Mouse (Mus musculus): Measurements from ENCODE around the gene Plpp7. TPM values are rescaled to one million over a fixed set of nuclear protein-coding genes. Genes with fewer than 3 reads are reported as not detected.

Gene Plpp7
- polyA plus RNA-seq, 1 experiment = 7.7 TPM

DNA sequence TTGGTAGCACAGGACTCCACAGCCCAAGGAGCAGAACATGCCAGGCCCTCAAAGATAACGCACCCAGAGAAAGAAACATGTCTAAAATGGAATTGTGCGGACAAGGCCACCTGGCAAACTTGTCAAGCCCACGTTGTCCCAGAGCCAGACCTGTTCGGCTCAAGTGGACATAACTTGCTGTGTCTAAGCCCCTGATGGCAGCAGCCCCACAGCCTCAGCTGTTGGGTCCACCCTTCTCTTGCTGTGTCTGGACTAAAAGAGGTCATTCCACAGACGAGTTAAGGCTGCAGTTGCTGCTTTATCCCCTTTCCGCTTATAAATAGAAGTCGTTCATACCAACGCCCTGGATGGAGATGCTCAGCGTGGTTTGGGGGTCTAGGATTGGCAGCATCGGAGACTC is 38.8 kb upstream of the Plpp7 start:
- peaks cover 84% of the 10 kb centered on the region for H3K4me1 ChIP-seq (replicated peaks; ENCODE audit: control insufficient read depth, insufficient read depth, low read length)
- H3K27ac ChIP-seq (ENCODE audit: control insufficient read depth, insufficient read depth, low read length) = peak overlapping the region; percentile 99
- DNase-seq = no peak
- no peaks in the 10 kb centered on the region for H3K27me3 ChIP-seq (ENCODE audit: control insufficient read depth, insufficient read depth, low read length)
- TF ChIP-seq CTCF (IDR thresholded peaks at IDR 0.05; ENCODE audit: borderline replicate concordance, control insufficient read depth, extremely low read depth, insufficient read depth, low read length, poor library complexity) = no peak
- no peak for TF ChIP-seq POLR2A (IDR thresholded peaks at IDR 0.05; ENCODE audit: control insufficient read depth, extremely low read depth, insufficient read depth, low read length, poor library complexity)
- no peaks in the 10 kb centered on the region; the same call in 1 of the 2 replicates for H3K36me3 ChIP-seq (ENCODE audit: control insufficient read depth, insufficient read depth, low read length)
- no peak overlapping the region for H3K4me3 ChIP-seq (ENCODE audit: control insufficient read depth, insufficient read depth, low read length)
- WGBS = 94% methylated on average over 10 of the region's 10 CpGs

GRCm38 (mm10) chr2:32057360-32057759 is 38.0 kb upstream of the Plpp7 start:
- Histone ChIP-seq H3K27me3 (ENCODE audit: control insufficient read depth, insufficient read depth, low read length) (no peaks in the 10 kb centered on the region), H3K27ac (ENCODE audit: control insufficient read depth, insufficient read depth, low read length) (peak overlapping the region; percentile 99)
- WGBS = 17% methylated on average over 2 of the region's 2 CpGs

GRCm38 (mm10) chr2:32057794-32058193 is 37.5 kb upstream of the Plpp7 start:
- Histone ChIP-seq H3K27ac (ENCODE audit: control insufficient read depth, insufficient read depth, low read length) (peak overlapping the region; percentile 99), H3K27me3 (ENCODE audit: control insufficient read depth, insufficient read depth, low read length) (no peaks in the 10 kb centered on the region), H3K4me1 (replicated peaks; ENCODE audit: control insufficient read depth, insufficient read depth, low read length) (peaks cover 81% of the 10 kb centered on the region), H3K36me3 (ENCODE audit: control insufficient read depth, insufficient read depth, low read length) (no peaks in the 10 kb centered on the region), H3K4me3 (ENCODE audit: control insufficient read depth, insufficient read depth, low read length) (peak overlapping the region; percentile 23)
- 77% methylated on average over 4 of the region's 4 CpGs for WGBS
- TF ChIP-seq CTCF (IDR thresholded peaks at IDR 0.05; ENCODE audit: borderline replicate concordance, control insufficient read depth, extremely low read depth, insufficient read depth, low read length, poor library complexity) (no peak), POLR2A (IDR thresholded peaks at IDR 0.05; ENCODE audit: control insufficient read depth, extremely low read depth, insufficient read depth, low read length, poor library complexity) (no peak)
- no peak for DNase-seq

More at GRCm38 (mm10) chr2:32057360-32057759, 38.0 kb upstream of the Plpp7 start:
- no peaks in the 10 kb centered on the region for H3K36me3 ChIP-seq (ENCODE audit: control insufficient read depth, insufficient read depth, low read length)
- DNase-seq = peak; percentile 59
- peak overlapping the region; percentile 23 for H3K4me3 ChIP-seq (ENCODE audit: control insufficient read depth, insufficient read depth, low read length)
- H3K4me1 ChIP-seq (replicated peaks; ENCODE audit: control insufficient read depth, insufficient read depth, low read length) = peaks cover 82% of the 10 kb centered on the region
- TF ChIP-seq CTCF (IDR thresholded peaks at IDR 0.05; ENCODE audit: borderline replicate concordance, control insufficient read depth, extremely low read depth, insufficient read depth, low read length, poor library complexity) = no peak
- TF ChIP-seq POLR2A (IDR thresholded peaks at IDR 0.05; ENCODE audit: control insufficient read depth, extremely low read depth, insufficient read depth, low read length, poor library complexity) = 0 out of 2 replicates have a peak, but pooled peaks have one; percentile 21

- Histone ChIP-seq H3K27me3 (ENCODE audit: control insufficient read depth, insufficient read depth, low read length) (no peaks in the 10 kb centered on the region), H3K4me3 (ENCODE audit: control insufficient read depth, insufficient read depth, low read length) (peak overlapping the region; percentile 23; the same call in 1 of the 2 replicates), H3K36me3 (ENCODE audit: control insufficient read depth, insufficient read depth, low read length) (no peaks in the 10 kb centered on the region), H3K27ac (ENCODE audit: control insufficient read depth, insufficient read depth, low read length) (peak overlapping the region; percentile 99), H3K4me1 (replicated peaks; ENCODE audit: control insufficient read depth, insufficient read depth, low read length) (peaks cover 80% of the 10 kb centered on the region)
- no peak for DNase-seq
- no peak for TF ChIP-seq POLR2A (IDR thresholded peaks at IDR 0.05; ENCODE audit: control insufficient read depth, extremely low read depth, insufficient read depth, low read length, poor library complexity)
- no peak for TF ChIP-seq CTCF (IDR thresholded peaks at IDR 0.05; ENCODE audit: borderline replicate concordance, control insufficient read depth, extremely low read depth, insufficient read depth, low read length, poor library complexity)
- 59% methylated on average over 9 of the region's 9 CpGs for WGBS
Observed at GRCm38 (mm10) chr2:32058241-32058640, 37.1 kb upstream of the Plpp7 start.

DNA sequence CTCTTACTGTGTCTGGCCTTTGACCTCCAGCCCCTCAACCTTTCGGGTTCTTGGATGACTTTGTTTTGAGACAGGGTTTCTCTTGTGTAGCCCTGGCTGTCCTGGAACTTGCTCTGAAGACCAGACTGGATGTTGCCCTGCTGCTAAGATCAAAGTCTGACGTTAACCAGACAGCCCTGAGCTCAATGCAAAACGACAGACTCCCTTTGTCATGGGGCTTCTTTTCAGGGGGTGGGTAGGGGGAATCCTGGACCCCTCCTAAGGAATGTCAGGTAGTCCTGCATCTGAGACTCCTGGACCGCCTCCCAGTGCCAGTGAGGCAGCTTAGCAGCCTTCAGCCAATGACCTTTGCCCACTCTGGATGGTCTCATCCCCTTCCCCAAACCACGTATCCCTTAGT is 36.6 kb upstream of the Plpp7 start:
- Histone ChIP-seq H3K4me1 (replicated peaks; ENCODE audit: control insufficient read depth, insufficient read depth, low read length) (peaks cover 80% of the 10 kb centered on the region), H3K27me3 (ENCODE audit: control insufficient read depth, insufficient read depth, low read length) (no peaks in the 10 kb centered on the region), H3K4me3 (ENCODE audit: control insufficient read depth, insufficient read depth, low read length) (no peak overlapping the region), H3K27ac (ENCODE audit: control insufficient read depth, insufficient read depth, low read length) (peak overlapping the region; percentile 99), H3K36me3 (ENCODE audit: control insufficient read depth, insufficient read depth, low read length) (no peaks in the 10 kb centered on the region; the same call in 1 of the 2 replicates)
- no peak for DNase-seq
- WGBS = 53% methylated on average over 5 of the region's 5 CpGs
- TF ChIP-seq CTCF (IDR thresholded peaks at IDR 0.05; ENCODE audit: borderline replicate concordance, control insufficient read depth, extremely low read depth, insufficient read depth, low read length, poor library complexity) (no peak), POLR2A (IDR thresholded peaks at IDR 0.05; ENCODE audit: control insufficient read depth, extremely low read depth, insufficient read depth, low read length, poor library complexity) (no peak)

- Histone ChIP-seq H3K4me1 (replicated peaks; ENCODE audit: control insufficient read depth, insufficient read depth, low read length) (peaks cover 85% of the 10 kb centered on the region), H3K27ac (ENCODE audit: control insufficient read depth, insufficient read depth, low read length) (peak overlapping the region; percentile 99), H3K27me3 (ENCODE audit: control insufficient read depth, insufficient read depth, low read length) (no peaks in the 10 kb centered on the region), H3K4me3 (ENCODE audit: control insufficient read depth, insufficient read depth, low read length) (no peak overlapping the region), H3K36me3 (ENCODE audit: control insufficient read depth, insufficient read depth, low read length) (peaks cover 6% of the 10 kb centered on the region)
- DNase-seq = no peak
- 85% methylated on average over 6 of the region's 6 CpGs for WGBS
- TF ChIP-seq CTCF (IDR thresholded peaks at IDR 0.05; ENCODE audit: borderline replicate concordance, control insufficient read depth, extremely low read depth, insufficient read depth, low read length, poor library complexity) (no peak), POLR2A (IDR thresholded peaks at IDR 0.05; ENCODE audit: control insufficient read depth, extremely low read depth, insufficient read depth, low read length, poor library complexity) (no peak)
Observed at GRCm38 (mm10) chr2:32059613-32060012, 35.7 kb upstream of the Plpp7 start.

Data from thymus, adult 2 months (tissue).